Mouse (Mus musculus): ENCODE measurements around the gene Hap1. TPM values are rescaled to one million over a fixed set of nuclear protein-coding genes. Genes with fewer than 3 reads are reported as not detected.
A peak's percentile ranks its signal among the peaks of the same experiment; 100 is the strongest.

Hap1 gene
- polyA plus RNA-seq, 2 experiments = 0.06 to 0.23 TPM

- no peaks in the 10 kb centered on the region for H3K27me3 ChIP-seq (ENCODE audit: control insufficient read depth, insufficient read depth, low read length)
- ATAC-seq (ENCODE audit: insufficient read depth) (no peak), DNase-seq (ENCODE audit: low read depth in 3 of 3, low spot score in 3 of 3) (no peak)
- 68% methylated on average over 5 of the region's 5 CpGs for WGBS (ENCODE audit: insufficient replicate concordance)
- no peak for TF ChIP-seq CTCF (IDR thresholded peaks at IDR 0.05; ENCODE audit: low read depth)
- no peak for TF ChIP-seq EP300 (IDR thresholded peaks at IDR 0.05; ENCODE audit: low read depth)
- H3K27ac ChIP-seq = no peak overlapping the region
- no peaks in the 10 kb centered on the region for H3K9me3 ChIP-seq (ENCODE audit: control insufficient read depth, low read length)
- no peaks in the 10 kb centered on the region for H3K4me1 ChIP-seq (replicated peaks; ENCODE audit: control insufficient read depth in 2 of 2, insufficient read depth in 2 of 2, low read length in 1 of 2)
- no peak overlapping the region for H3K4me2 ChIP-seq (ENCODE audit: low read depth)
- H3K9ac ChIP-seq (replicated peaks) = no peak overlapping the region
- no peak overlapping the region for H3K4me3 ChIP-seq (ENCODE audit: insufficient read depth in 1 of 2, low read depth in 2 of 2, low read length in 2 of 2)
- H3K36me3 ChIP-seq (replicated peaks; ENCODE audit: control insufficient read depth, insufficient read depth, low read depth) = no peaks in the 10 kb centered on the region
Observed at GRCm38 (mm10) chr11:100307900-100308299, 48.0 kb downstream of the Hap1 start.

GRCm38 (mm10) chr11:100301292-100301691 is 54.6 kb downstream of the Hap1 start:
- H3K4me2 ChIP-seq (ENCODE audit: low read depth) = no peak overlapping the region
- TF ChIP-seq EP300 (IDR thresholded peaks at IDR 0.05; ENCODE audit: low read depth) (no peak), CTCF (IDR thresholded peaks at IDR 0.05; ENCODE audit: low read depth) (no peak)

GRCm38 (mm10) chr11:100300293-100300692 is 55.6 kb downstream of the Hap1 start:
- no peak for ATAC-seq (ENCODE audit: insufficient read depth)
- DNase-seq (ENCODE audit: low read depth in 3 of 3, low spot score in 3 of 3) = no peak
- TF ChIP-seq CTCF (IDR thresholded peaks at IDR 0.05; ENCODE audit: low read depth) (peak; percentile 96), EP300 (IDR thresholded peaks at IDR 0.05; ENCODE audit: low read depth) (no peak)

More at GRCm38 (mm10) chr11:100301292-100301691, 54.6 kb downstream of the Hap1 start:
- ATAC-seq (ENCODE audit: insufficient read depth) = no peak
- Histone ChIP-seq H3K4me1 (replicated peaks; ENCODE audit: control insufficient read depth in 2 of 2, insufficient read depth in 2 of 2, low read length in 1 of 2) (peaks cover 0 to 3% of the 10 kb centered on the region in 2 experiments; a peak in 2 of 4 replicates), H3K4me3 (ENCODE audit: insufficient read depth in 1 of 2, low read depth in 2 of 2, low read length in 2 of 2) (no peak overlapping the region), H3K36me3 (replicated peaks; ENCODE audit: control insufficient read depth, insufficient read depth, low read depth) (no peaks in the 10 kb centered on the region), H3K27me3 (ENCODE audit: control insufficient read depth, insufficient read depth, low read length) (no peaks in the 10 kb centered on the region), H3K9ac (replicated peaks) (no peak overlapping the region), H3K27ac (no peak overlapping the region), H3K9me3 (ENCODE audit: control insufficient read depth, low read length) (no peaks in the 10 kb centered on the region)
- WGBS (ENCODE audit: insufficient replicate concordance) = 28% methylated on average over 5 of the region's 5 CpGs
- no peak for DNase-seq (ENCODE audit: low read depth in 3 of 3, low spot score in 3 of 3)

GRCm38 (mm10) chr11:100298274-100299036 is 57.5 kb downstream of the Hap1 start:
- ATAC-seq (ENCODE audit: insufficient read depth) = peak; percentile 42; the same call in 1 of the 2 replicates
- TF ChIP-seq EP300 (IDR thresholded peaks at IDR 0.05; ENCODE audit: low read depth) (no peak), CTCF (IDR thresholded peaks at IDR 0.05; ENCODE audit: low read depth) (peak; percentile 95)

More at GRCm38 (mm10) chr11:100300293-100300692, 55.6 kb downstream of the Hap1 start:
- Histone ChIP-seq H3K27me3 (ENCODE audit: control insufficient read depth, insufficient read depth, low read length) (no peaks in the 10 kb centered on the region), H3K27ac (no peak overlapping the region), H3K9ac (replicated peaks) (no peak overlapping the region), H3K4me2 (ENCODE audit: low read depth) (no peak overlapping the region), H3K4me3 (ENCODE audit: insufficient read depth in 1 of 2, low read depth in 2 of 2, low read length in 2 of 2) (no peak overlapping the region), H3K4me1 (replicated peaks; ENCODE audit: control insufficient read depth in 2 of 2, insufficient read depth in 2 of 2, low read length in 1 of 2) (peaks cover 0 to 3% of the 10 kb centered on the region in 2 experiments; a peak in 2 of 4 replicates), H3K9me3 (ENCODE audit: control insufficient read depth, low read length) (no peaks in the 10 kb centered on the region), H3K36me3 (replicated peaks; ENCODE audit: control insufficient read depth, insufficient read depth, low read depth) (no peaks in the 10 kb centered on the region)
- 2% methylated on average over 5 of the region's 5 CpGs for WGBS (ENCODE audit: insufficient replicate concordance)

GRCm38 (mm10) chr11:100297801-100298200 is 58.1 kb downstream of the Hap1 start:
- Histone ChIP-seq H3K9ac (replicated peaks) (no peak overlapping the region), H3K4me2 (ENCODE audit: low read depth) (peak overlapping the region; percentile 45), H3K27me3 (ENCODE audit: control insufficient read depth, insufficient read depth, low read length) (no peaks in the 10 kb centered on the region), H3K9me3 (ENCODE audit: control insufficient read depth, low read length) (no peaks in the 10 kb centered on the region), H3K36me3 (replicated peaks; ENCODE audit: control insufficient read depth, insufficient read depth, low read depth) (no peaks in the 10 kb centered on the region), H3K27ac (no peak overlapping the region), H3K4me3 (ENCODE audit: insufficient read depth in 1 of 2, low read depth in 2 of 2, low read length in 2 of 2) (no peak overlapping the region), H3K4me1 (replicated peaks; ENCODE audit: control insufficient read depth in 2 of 2, insufficient read depth in 2 of 2, low read length in 1 of 2) (peaks cover 0 to 3% of the 10 kb centered on the region in 2 experiments; a peak in 2 of 4 replicates)
- DNase-seq (ENCODE audit: low read depth in 3 of 3, low spot score in 3 of 3) (no peak), ATAC-seq (ENCODE audit: insufficient read depth) (peak; percentile 43; the same call in 1 of the 2 replicates)
- TF ChIP-seq EP300 (IDR thresholded peaks at IDR 0.05; ENCODE audit: low read depth) (no peak), CTCF (IDR thresholded peaks at IDR 0.05; ENCODE audit: low read depth) (peak; percentile 78)
- WGBS (ENCODE audit: insufficient replicate concordance) = 25% methylated on average over 5 of the region's 5 CpGs

More at GRCm38 (mm10) chr11:100298274-100299036, 57.5 kb downstream of the Hap1 start:
- DNase-seq (ENCODE audit: low read depth in 3 of 3, low spot score in 3 of 3) = peak in 1 of 3 experiments; percentile 45
- Histone ChIP-seq H3K4me3 (ENCODE audit: insufficient read depth in 1 of 2, low read depth in 2 of 2, low read length in 2 of 2) (no peak overlapping the region), H3K4me2 (ENCODE audit: low read depth) (peak overlapping the region; percentile 45), H3K27ac (no peak overlapping the region), H3K9ac (replicated peaks) (no peak overlapping the region), H3K4me1 (replicated peaks; ENCODE audit: control insufficient read depth in 2 of 2, insufficient read depth in 2 of 2, low read length in 1 of 2) (peaks cover 0 to 3% of the 10 kb centered on the region in 2 experiments; a peak in 2 of 4 replicates), H3K9me3 (ENCODE audit: control insufficient read depth, low read length) (no peaks in the 10 kb centered on the region), H3K36me3 (replicated peaks; ENCODE audit: control insufficient read depth, insufficient read depth, low read depth) (no peaks in the 10 kb centered on the region), H3K27me3 (ENCODE audit: control insufficient read depth, insufficient read depth, low read length) (no peaks in the 10 kb centered on the region)
- 16% methylated on average over 18 of the region's 18 CpGs for WGBS (ENCODE audit: insufficient replicate concordance)

Other genes with a start within 250 kb of the Hap1 start
- 0.08 TPM in 1 of 2 replicates, not detected in the other for gene Krt13, start 234.6 kb downstream of the Hap1 start, polyA plus RNA-seq (2012; rRNA removed)
- not detected in 2 replicates for gene Krt13, start 234.6 kb downstream of the Hap1 start, polyA plus RNA-seq (2014; fragmentation: Nextera tagmentation; extraction: Ambion mirVana)
- 0.18 and 0.35 TPM in 2 replicates for gene Krt15, start 220.2 kb downstream of the Hap1 start, polyA plus RNA-seq (2012; rRNA removed)
- 0.08 TPM in 1 of 2 replicates, not detected in the other for gene Krt15, start 220.2 kb downstream of the Hap1 start, polyA plus RNA-seq (2014; fragmentation: Nextera tagmentation; extraction: Ambion mirVana)
- gene Krt19, start 207.5 kb downstream of the Hap1 start, polyA plus RNA-seq (2012; rRNA removed) = 1.8 and 2.0 TPM in 2 replicates
- gene Krt19, start 207.5 kb downstream of the Hap1 start, polyA plus RNA-seq (2014; fragmentation: Nextera tagmentation; extraction: Ambion mirVana) = 1.2 and 2.4 TPM in 2 replicates
- gene Krt9, start 162.9 kb downstream of the Hap1 start, polyA plus RNA-seq (2012; rRNA removed) = not detected in 2 replicates
- not detected in 2 replicates for gene Krt9, start 162.9 kb downstream of the Hap1 start, polyA plus RNA-seq (2014; fragmentation: Nextera tagmentation; extraction: Ambion mirVana)
- 0.40 and 0.42 TPM in 2 replicates for gene Krt14, start 148.6 kb downstream of the Hap1 start, polyA plus RNA-seq (2012; rRNA removed)
- gene Krt14, start 148.6 kb downstream of the Hap1 start, polyA plus RNA-seq (2014; fragmentation: Nextera tagmentation; extraction: Ambion mirVana) = 0.13 and 0.25 TPM in 2 replicates
- not detected in 2 replicates for gene Krt16, start 107.2 kb downstream of the Hap1 start, polyA plus RNA-seq (2012; rRNA removed)
- gene Krt16, start 107.2 kb downstream of the Hap1 start, polyA plus RNA-seq (2014; fragmentation: Nextera tagmentation; extraction: Ambion mirVana) = not detected in 2 replicates
- gene Krt17, start 95.1 kb downstream of the Hap1 start, polyA plus RNA-seq (2012; rRNA removed) = 0.11 and 0.15 TPM in 2 replicates
- 0.18 and 0.20 TPM in 2 replicates for gene Krt17, start 95.1 kb downstream of the Hap1 start, polyA plus RNA-seq (2014; fragmentation: Nextera tagmentation; extraction: Ambion mirVana)
- gene Krt42, start 86.3 kb downstream of the Hap1 start, polyA plus RNA-seq (2012; rRNA removed) = not detected in 2 replicates
- gene Krt42, start 86.3 kb downstream of the Hap1 start, polyA plus RNA-seq (2014; fragmentation: Nextera tagmentation; extraction: Ambion mirVana) = not detected in 2 replicates
- 96.0 and 191 TPM in 2 replicates for gene Eif1, start 36.2 kb downstream of the Hap1 start, polyA plus RNA-seq (2012; rRNA removed)
- gene Eif1, start 36.2 kb downstream of the Hap1 start, polyA plus RNA-seq (2014; fragmentation: Nextera tagmentation; extraction: Ambion mirVana) = 1,798 and 1,809 TPM in 2 replicates
- not detected in 2 replicates for gene Gast, start 21.7 kb downstream of the Hap1 start, polyA plus RNA-seq (2012; rRNA removed)
- gene Gast, start 21.7 kb downstream of the Hap1 start, polyA plus RNA-seq (2014; fragmentation: Nextera tagmentation; extraction: Ambion mirVana) = not detected in 2 replicates
- gene Jup, start 41.6 kb upstream of the Hap1 start, polyA plus RNA-seq (2012; rRNA removed) = 8.5 and 10.5 TPM in 2 replicates
- gene Jup, start 41.6 kb upstream of the Hap1 start, polyA plus RNA-seq (2014; fragmentation: Nextera tagmentation; extraction: Ambion mirVana) = 8.6 and 9.6 TPM in 2 replicates
- 2.5 and 2.8 TPM in 2 replicates for gene P3h4, start 58.7 kb upstream of the Hap1 start, polyA plus RNA-seq (2012; rRNA removed)
- gene P3h4, start 58.7 kb upstream of the Hap1 start, polyA plus RNA-seq (2014; fragmentation: Nextera tagmentation; extraction: Ambion mirVana) = 2.8 and 3.9 TPM in 2 replicates
- 4.4 and 5.3 TPM in 2 replicates for gene Fkbp10, start 59.6 kb upstream of the Hap1 start, polyA plus RNA-seq (2012; rRNA removed)
- 5.0 and 6.3 TPM in 2 replicates for gene Fkbp10, start 59.6 kb upstream of the Hap1 start, polyA plus RNA-seq (2014; fragmentation: Nextera tagmentation; extraction: Ambion mirVana)
- 10.2 and 13.0 TPM in 2 replicates for gene Nt5c3b, start 85.7 kb upstream of the Hap1 start, polyA plus RNA-seq (2012; rRNA removed)
- 15.5 and 16.3 TPM in 2 replicates for gene Nt5c3b, start 85.7 kb upstream of the Hap1 start, polyA plus RNA-seq (2014; fragmentation: Nextera tagmentation; extraction: Ambion mirVana)
- gene Klhl10, start 85.8 kb upstream of the Hap1 start, polyA plus RNA-seq (2012; rRNA removed) = 0.08 and 0.16 TPM in 2 replicates
- gene Klhl10, start 85.8 kb upstream of the Hap1 start, polyA plus RNA-seq (2014; fragmentation: Nextera tagmentation; extraction: Ambion mirVana) = 0.11 and 0.15 TPM in 2 replicates
- gene Klhl11, start 116.6 kb upstream of the Hap1 start, polyA plus RNA-seq (2012; rRNA removed) = 0.90 and 1.2 TPM in 2 replicates
- gene Klhl11, start 116.6 kb upstream of the Hap1 start, polyA plus RNA-seq (2014; fragmentation: Nextera tagmentation; extraction: Ambion mirVana) = 1.8 and 2.2 TPM in 2 replicates
- 35.5 and 45.9 TPM in 2 replicates for gene Acly, start 171.9 kb upstream of the Hap1 start, polyA plus RNA-seq (2012; rRNA removed)
- 68.2 and 76.7 TPM in 2 replicates for gene Acly, start 171.9 kb upstream of the Hap1 start, polyA plus RNA-seq (2014; fragmentation: Nextera tagmentation; extraction: Ambion mirVana)
- 0.01 and 0.03 TPM in 2 replicates for gene Ttc25, start 189.5 kb upstream of the Hap1 start, polyA plus RNA-seq (2012; rRNA removed)
- 0.13 and 0.19 TPM in 2 replicates for gene Ttc25, start 189.5 kb upstream of the Hap1 start, polyA plus RNA-seq (2014; fragmentation: Nextera tagmentation; extraction: Ambion mirVana)
- 5.2 and 6.3 TPM in 2 replicates for gene Cnp, start 218.8 kb upstream of the Hap1 start, polyA plus RNA-seq (2012; rRNA removed)
- 10.0 and 12.0 TPM in 2 replicates for gene Cnp, start 218.8 kb upstream of the Hap1 start, polyA plus RNA-seq (2014; fragmentation: Nextera tagmentation; extraction: Ambion mirVana)